Mouse (Mus musculus): Measurements from ENCODE around the gene Aspdh. TPM values are rescaled to one million over a fixed set of nuclear protein-coding genes. Genes with fewer than 3 reads are reported as not detected.

Gene Aspdh
- polyA plus RNA-seq, 1 experiment: not detected

DNA sequence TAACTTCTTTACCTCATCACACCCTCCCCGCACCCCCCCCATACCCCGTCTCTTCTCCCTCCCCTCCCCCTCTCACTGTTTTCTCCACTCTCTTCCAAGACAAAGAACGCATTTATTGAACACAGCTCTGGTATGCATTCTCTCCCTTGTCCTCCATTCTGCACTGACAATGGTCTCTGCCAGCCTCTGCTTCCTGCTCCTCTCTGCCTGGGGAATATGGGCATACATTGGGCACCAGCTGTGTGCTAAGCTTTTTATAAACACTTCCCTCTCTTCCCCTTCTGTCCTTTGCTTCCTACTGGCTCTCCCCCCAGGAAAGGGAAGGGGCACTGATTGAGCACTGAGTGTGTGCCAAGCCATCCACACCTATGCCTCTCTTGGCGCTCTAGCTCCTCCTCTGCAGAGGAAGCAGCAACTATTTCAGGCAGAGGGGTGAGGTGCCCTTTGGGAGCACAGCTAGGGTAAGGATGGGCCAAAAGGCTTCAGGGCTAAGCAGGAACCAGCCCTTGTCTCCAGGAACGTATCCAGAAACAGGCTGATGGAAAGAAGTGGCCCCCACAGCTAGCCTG is 9.9 kb downstream of the Aspdh start:
- Histone ChIP-seq H3K4me1 (ENCODE audit: control insufficient read depth, insufficient read depth, insufficient read length, low read length) (no peaks in the 10 kb centered on the region), H3K27ac (replicated peaks; ENCODE audit: low read depth, low read length) (no peak overlapping the region), H3K4me3 (ENCODE audit: insufficient read depth, low read depth, low read length) (no peak overlapping the region)

DNA sequence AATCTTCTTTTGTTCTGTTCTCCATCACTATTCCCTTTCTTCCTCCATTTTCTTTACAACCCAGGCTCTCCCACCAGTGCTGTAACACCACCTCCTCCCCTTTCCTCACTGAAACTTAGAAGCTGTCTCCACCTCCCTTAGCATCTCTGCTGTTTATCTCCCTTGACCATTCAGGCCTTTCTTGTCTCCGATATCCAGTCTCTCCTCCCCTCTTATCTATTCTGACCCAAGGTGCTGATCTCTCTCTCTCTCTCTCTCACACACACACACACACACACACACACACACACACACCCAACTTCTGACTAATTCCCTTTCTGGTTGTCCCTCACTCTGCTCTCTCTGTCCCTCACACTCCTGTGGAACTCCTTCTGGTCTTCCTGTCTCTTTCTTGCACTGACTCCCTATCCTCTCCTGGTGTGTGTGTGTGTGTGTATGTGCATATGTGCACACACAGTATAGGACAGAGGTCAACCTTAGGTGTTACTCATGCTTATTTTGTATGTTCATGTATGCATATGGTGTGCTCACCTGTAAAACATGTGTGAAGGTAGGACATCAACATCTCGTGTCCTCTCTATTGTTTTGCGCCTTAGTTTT is 17.7 kb downstream of the Aspdh start:
- Histone ChIP-seq H3K4me3 (ENCODE audit: insufficient read depth, low read depth, low read length) (no peak overlapping the region), H3K27ac (replicated peaks; ENCODE audit: low read depth, low read length) (no peak overlapping the region), H3K4me1 (ENCODE audit: control insufficient read depth, insufficient read depth, insufficient read length, low read length) (no peaks in the 10 kb centered on the region)

DNA sequence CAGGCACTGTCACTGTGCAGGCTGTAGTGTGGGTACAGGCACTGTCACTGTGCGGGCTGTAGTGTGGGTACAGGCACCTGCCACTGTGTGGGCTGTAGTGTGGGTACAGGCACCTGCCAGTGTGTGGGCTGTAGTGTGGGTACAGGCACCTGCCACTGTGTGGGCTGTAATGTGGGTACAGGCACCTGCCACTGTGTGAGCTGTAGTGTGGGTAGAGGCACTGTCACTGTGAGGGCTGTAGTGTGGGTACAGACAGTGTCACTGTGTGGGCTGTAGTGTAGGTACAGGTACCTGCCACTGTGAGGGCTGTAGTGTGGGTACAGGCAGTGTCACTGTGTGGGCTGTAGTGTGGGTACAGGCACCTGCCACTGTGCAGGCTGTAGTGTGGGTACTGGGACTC is 18.9 kb downstream of the Aspdh start:
- H3K27ac ChIP-seq (replicated peaks; ENCODE audit: low read depth, low read length): no peak overlapping the region
- H3K4me3 ChIP-seq (ENCODE audit: insufficient read depth, low read depth, low read length): no peak overlapping the region
- no peaks in the 10 kb centered on the region for H3K4me1 ChIP-seq (ENCODE audit: control insufficient read depth, insufficient read depth, insufficient read length, low read length)

DNA sequence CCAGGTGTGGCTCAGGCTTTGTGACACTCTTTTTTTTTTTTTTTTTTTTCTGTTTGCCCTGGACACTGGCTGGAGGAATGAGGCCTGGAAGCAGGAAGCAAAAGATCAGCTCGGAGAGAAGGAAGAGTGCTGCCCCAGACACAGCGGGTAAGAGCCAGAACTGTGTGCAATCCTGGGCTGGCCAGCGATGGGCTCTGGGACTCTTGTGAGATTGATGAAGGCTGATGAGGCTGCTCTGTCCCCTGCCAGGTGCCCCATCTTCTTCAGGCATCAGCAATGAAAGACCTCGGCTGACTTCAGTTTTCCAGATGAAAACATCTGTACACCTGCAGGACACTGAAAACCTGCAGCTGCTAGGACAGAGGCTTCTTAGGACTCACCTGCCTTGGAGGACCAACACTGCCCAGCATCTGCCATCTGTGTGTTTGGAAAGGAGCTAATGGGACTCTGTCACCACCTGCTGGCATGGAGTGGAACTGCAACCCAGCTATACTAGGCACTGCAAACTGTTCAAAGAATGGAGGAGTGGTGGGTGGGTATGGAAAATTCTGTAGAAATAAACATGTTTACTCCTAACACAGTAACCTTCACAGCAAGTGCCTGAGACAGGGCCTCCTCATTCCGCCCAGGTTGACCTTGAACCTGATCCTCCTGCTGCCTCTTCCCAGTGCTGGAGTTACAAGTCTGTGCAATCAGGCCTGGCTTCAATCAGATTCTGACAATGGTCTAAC is 19.8 kb downstream of the Aspdh start:
- Histone ChIP-seq H3K4me1 (ENCODE audit: control insufficient read depth, insufficient read depth, insufficient read length, low read length) (no peaks in the 10 kb centered on the region), H3K27ac (replicated peaks; ENCODE audit: low read depth, low read length) (no peak overlapping the region), H3K4me3 (ENCODE audit: insufficient read depth, low read depth, low read length) (no peak overlapping the region)

DNA sequence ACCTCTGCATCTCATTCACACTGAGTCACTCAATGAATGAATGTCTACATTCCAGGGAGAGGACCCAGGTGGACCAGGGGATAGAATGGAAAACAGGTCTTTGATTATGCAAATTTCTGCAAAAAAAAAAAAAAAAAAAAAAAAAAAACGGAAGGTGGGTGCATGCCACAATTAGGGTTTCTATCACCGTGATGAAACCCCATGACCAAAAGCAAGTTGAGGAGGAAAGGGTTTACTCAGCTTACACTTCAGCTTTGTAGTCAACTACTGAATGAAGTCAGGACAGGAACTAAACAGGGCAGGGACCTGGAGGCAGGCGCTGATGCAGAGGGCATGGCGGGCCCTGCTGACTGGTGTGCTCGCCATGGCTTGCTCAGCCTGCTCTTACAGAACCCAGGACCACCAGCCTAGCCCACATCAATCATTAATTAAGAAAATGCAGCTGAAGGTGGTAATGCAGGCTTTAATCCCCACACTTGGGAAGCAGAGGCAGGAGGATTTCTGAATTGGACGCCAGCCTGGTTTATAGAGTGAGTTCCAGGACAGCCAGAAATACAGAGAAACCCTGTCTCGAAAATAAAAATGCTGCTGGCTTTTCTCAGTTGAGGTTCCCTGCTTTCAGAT is 20.5 kb downstream of the Aspdh start:
- no peak overlapping the region for H3K27ac ChIP-seq (replicated peaks; ENCODE audit: low read depth, low read length)
- H3K4me1 ChIP-seq (ENCODE audit: control insufficient read depth, insufficient read depth, insufficient read length, low read length): no peaks in the 10 kb centered on the region
- H3K4me3 ChIP-seq (ENCODE audit: insufficient read depth, low read depth, low read length): no peak overlapping the region

DNA sequence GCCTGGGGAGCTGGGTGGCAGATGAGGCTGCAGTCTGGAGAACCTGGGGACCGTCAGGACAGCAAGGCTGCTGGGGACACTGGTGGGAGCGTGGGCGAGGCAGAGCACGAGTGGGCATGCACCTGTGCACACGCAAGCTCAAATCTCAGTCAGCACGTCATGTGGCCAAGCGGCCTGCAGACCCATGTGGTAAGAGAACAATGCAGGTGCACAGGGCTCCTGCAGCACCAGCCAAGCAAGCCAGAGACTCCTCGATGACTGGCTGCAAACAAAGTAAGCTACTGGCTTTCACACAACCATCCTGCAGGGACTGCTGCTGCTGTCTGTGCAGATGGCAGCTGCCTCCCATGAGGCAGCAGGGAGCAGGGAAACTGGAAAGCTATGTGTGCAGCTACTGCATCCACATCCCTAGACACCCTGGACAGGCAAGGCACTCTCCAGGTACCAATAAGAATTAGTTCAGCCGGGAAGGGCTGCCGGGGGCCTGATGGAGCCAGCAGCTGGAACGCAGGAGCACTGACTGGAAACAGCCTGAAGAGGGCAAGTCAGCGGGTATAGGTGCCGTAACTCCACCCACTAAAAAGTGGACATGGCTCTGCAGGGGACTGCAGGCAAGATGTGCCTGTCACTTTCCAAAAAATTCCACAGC is 21.9 kb downstream of the Aspdh start:
- H3K4me1 ChIP-seq (ENCODE audit: control insufficient read depth, insufficient read depth, insufficient read length, low read length): no peaks in the 10 kb centered on the region
- no peak overlapping the region for H3K27ac ChIP-seq (replicated peaks; ENCODE audit: low read depth, low read length)
- no peak overlapping the region for H3K4me3 ChIP-seq (ENCODE audit: insufficient read depth, low read depth, low read length)

DNA sequence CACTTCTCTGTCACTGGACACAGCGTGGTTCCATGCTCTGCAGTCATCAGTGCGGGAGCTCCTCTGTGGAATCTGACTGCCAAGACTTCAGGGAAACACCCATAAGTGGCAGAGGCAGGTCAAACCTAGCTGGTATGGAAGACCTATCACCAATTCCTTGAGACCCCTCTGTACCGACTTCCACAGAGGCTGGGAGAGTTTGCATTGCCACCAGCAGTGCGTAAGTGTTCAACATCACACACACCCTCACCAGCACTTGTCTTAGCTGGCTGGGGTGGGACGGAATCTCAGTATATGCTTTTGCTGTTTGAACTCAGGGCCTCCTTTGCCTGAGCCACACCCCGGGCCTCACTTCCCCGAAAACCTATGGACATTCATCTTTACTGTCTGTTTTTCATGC is 22.7 kb downstream of the Aspdh start:
- no peak overlapping the region for H3K4me3 ChIP-seq (ENCODE audit: insufficient read depth, low read depth, low read length)
- no peaks in the 10 kb centered on the region for H3K4me1 ChIP-seq (ENCODE audit: control insufficient read depth, insufficient read depth, insufficient read length, low read length)
- H3K27ac ChIP-seq (replicated peaks; ENCODE audit: low read depth, low read length): no peak overlapping the region

DNA sequence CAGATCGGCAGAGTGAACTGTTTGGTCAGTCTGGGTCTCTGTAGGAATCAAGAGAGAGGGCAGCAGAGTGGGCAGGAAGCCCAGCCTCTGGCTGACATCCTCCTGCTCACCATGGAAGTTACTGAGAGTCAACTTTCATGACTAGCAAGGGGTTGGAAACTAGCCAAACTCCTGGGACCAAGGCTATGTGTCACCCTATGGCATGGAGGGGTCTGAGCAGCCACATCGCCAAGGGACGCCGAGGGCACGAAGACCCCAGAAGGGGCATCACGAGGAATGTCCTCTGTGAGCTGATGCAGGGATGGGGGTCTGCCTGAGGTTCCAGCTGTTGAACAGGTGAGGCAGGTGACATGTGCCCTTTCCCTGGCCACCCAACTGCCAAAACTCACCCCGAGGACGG is 23.4 kb downstream of the Aspdh start:
- Histone ChIP-seq H3K4me1 (ENCODE audit: control insufficient read depth, insufficient read depth, insufficient read length, low read length) (no peaks in the 10 kb centered on the region), H3K27ac (replicated peaks; ENCODE audit: low read depth, low read length) (no peak overlapping the region), H3K4me3 (ENCODE audit: insufficient read depth, low read depth, low read length) (no peak overlapping the region)

DNA sequence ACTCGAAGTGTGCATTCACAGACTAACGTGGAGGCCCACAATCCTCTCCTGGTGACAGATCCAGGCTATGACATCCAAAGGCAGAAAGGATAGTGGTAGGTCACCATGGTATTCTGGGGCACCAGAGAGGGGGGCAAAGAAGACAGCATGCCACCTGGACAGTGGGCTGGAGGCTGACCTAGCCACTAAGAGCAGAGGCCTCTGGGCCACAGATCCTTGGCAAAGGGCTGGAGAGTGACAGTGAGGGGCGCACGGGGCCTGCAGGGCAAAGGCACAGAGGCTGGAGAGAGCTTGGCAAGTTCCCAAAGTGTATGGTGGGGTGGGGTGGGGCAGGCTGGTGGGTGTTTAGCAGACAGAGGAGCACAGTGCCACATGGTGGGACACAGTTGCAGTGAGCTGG is 25.1 kb downstream of the Aspdh start:
- Histone ChIP-seq H3K27ac (replicated peaks; ENCODE audit: low read depth, low read length) (no peak overlapping the region), H3K4me3 (ENCODE audit: insufficient read depth, low read depth, low read length) (no peak overlapping the region), H3K4me1 (ENCODE audit: control insufficient read depth, insufficient read depth, insufficient read length, low read length) (peaks cover 2% of the 10 kb centered on the region)

DNA sequence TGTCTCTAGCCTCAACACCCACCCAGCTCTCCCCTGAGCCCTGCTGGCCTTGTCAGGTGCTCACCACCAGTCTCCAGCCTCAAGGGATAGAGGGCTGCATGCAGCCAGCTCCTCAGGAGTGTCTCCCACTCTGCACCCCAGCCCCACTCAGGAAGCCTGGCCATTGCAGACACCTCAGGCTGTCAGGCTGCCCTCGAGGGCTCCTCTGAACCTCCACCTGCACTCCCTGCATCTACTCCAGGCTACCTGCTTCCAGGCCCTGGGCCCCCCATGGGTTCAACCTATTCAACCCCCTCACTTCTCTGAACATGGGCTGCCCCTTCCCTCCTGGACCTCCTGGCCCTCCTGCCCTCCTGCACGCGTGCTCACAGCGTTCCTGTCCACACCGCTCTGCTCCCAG is 26.2 kb downstream of the Aspdh start:
- H3K4me3 ChIP-seq (ENCODE audit: insufficient read depth, low read depth, low read length): no peak overlapping the region
- peaks cover 7% of the 10 kb centered on the region for H3K4me1 ChIP-seq (ENCODE audit: control insufficient read depth, insufficient read depth, insufficient read length, low read length)
- H3K27ac ChIP-seq (replicated peaks; ENCODE audit: low read depth, low read length): no peak overlapping the region

DNA sequence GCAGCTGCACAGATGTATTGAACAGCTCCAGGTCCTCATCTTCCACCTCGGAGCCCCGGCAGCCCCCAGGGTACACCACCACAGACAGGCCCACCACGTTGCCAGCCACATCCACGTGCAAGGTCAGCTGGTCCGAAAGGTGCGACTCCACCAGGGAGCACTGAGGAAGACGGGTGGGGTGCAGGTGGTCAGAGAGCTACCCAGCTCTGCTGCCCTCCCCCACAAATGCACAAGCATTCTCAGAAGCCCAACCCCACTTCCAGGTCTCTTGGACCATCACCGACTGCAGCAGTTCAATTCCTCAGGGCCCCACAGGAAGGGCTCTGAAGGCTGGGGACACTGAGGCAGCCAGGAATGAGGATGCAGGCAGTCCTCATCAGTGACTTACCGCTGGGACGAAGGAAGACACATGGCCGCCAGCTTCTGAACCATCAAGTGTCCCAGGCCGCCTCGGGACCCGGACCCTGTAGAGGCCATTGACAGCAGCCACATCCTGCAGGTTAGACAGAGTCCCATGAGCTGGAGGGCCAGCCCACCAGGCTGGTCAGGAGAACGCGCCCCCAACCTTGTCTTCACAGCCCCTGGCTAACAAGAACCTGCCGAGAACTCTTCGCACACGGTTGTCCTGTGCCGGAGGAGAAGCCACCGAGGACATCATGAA is 27.1 kb downstream of the Aspdh start:
- no peak overlapping the region for H3K4me3 ChIP-seq (ENCODE audit: insufficient read depth, low read depth, low read length)
- peaks cover 7% of the 10 kb centered on the region for H3K4me1 ChIP-seq (ENCODE audit: control insufficient read depth, insufficient read depth, insufficient read length, low read length)
- no peak overlapping the region for H3K27ac ChIP-seq (replicated peaks; ENCODE audit: low read depth, low read length)

DNA sequence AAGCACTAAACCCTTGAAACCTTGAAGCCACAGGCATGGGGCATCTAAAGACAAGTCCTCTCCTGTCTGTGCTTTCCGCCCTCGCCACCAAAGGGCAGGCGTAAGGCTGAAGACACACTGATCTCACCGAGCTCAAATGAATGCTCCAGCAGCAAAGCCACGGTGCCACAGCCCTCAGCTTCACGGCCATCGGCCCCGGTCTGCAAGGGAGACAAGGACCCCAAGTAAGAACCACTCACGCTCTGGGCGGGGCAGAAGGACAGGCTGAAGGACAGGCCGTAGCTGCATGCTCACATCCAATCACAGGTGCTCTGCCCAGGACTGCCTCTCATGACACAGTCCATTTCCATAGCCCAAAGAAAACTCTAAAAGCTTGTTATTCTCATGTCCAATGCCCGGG is 29.5 kb downstream of the Aspdh start:
- Histone ChIP-seq H3K4me3 (ENCODE audit: insufficient read depth, low read depth, low read length) (no peak overlapping the region), H3K27ac (replicated peaks; ENCODE audit: low read depth, low read length) (no peak overlapping the region), H3K4me1 (ENCODE audit: control insufficient read depth, insufficient read depth, insufficient read length, low read length) (peaks cover 7% of the 10 kb centered on the region)

DNA sequence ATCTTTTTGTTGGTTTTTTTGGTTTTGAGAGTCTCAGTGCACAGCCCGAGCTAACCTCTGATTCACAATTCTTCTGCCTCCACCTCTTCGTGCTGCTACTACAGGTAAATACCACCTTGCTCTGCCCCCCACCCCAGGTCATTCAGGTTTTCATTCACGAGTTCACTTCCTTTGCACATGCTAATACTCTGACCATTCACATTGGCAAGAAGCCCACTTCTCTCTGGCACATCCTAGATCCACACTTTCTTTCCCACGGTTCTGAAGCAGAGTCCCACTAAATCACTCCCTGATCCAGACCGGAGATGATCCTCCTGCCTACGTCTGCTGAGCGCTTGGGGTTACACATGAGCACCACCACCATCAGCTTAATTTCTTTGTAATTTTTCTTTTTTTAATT is 29.9 kb downstream of the Aspdh start:
- Histone ChIP-seq H3K27ac (replicated peaks; ENCODE audit: low read depth, low read length) (no peak overlapping the region), H3K4me3 (ENCODE audit: insufficient read depth, low read depth, low read length) (no peak overlapping the region), H3K4me1 (ENCODE audit: control insufficient read depth, insufficient read depth, insufficient read length, low read length) (peaks cover 7% of the 10 kb centered on the region)

DNA sequence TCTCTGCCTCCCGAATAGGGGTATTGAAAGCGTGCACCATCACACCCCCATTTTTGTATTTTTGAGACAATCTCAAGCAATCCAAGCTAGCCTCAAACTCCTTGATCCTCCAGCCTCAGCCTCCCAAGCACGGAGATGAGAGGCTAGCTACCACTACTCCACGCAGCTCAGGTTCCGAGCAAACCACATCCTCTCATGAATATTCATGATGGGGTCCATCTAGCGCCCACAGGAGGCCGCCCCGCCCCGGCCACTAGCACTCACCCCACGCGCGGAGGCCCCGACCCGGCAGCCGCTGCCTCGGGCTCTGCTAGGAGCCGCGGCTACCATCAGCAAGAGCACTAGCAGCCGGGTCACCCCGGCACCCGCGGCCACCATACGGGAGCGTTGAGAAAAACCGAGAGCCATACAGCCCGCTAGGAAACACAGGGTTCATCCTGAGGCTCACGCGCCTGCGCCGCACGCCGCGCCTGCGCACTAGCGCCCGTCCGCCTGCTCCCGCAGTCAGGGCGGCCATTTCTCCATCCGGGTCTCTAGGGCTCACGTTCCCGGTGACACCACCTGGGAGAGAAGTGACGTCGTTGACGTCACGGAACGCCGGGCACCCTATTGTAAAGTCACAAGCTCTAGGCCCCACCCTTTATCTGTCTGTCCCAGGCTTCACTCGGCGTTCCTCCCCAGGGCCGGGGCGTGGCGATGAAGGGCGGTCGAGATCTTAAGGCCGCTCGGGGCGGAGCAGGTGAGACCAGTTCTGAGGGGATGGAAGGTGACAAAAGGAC is 31.0 kb downstream of the Aspdh start, which contains the start of the genes Emc10 and Fam71e1:
Gene Emc10, minus strand, starts transcription at position 538 of the 779 bp plus-strand sequence.
Gene Fam71e1, plus strand, starts transcription at position 590 of the 779 bp plus-strand sequence.
- peaks cover 7% of the 10 kb centered on the region for H3K4me1 ChIP-seq (ENCODE audit: control insufficient read depth, insufficient read depth, insufficient read length, low read length)
- peak within 1 kb of the TSS; percentile 97 for H3K4me3 ChIP-seq (ENCODE audit: insufficient read depth, low read depth, low read length)
- H3K27ac ChIP-seq (replicated peaks; ENCODE audit: low read depth, low read length): peak within 1 kb of the TSS; percentile 86
